Mouse (Mus musculus) testis, adult 2 months (tissue): Measurements from ENCODE around the gene Nsdhl.

Experiments used
- CTCF ChIP-seq: fragments of 200-500 bp; IDR thresholded peaks from 2 replicates; pipeline ENCODE4 v1.5.1; 2012; ENCODE audit warnings: low read depth, mild to moderate bottlenecking, inconsistent platforms, low read length, moderate library complexity; ENCODE audit not compliant: control insufficient read depth, insufficient read depth, insufficient replicate concordance
- POLR2A ChIP-seq: fragments of 200-500 bp; IDR thresholded peaks from 2 replicates; pipeline ENCODE4 v1.6.1; 2012; ENCODE audit warnings: low read depth, mild to moderate bottlenecking, inconsistent platforms, low read length, moderate library complexity; ENCODE audit not compliant: control insufficient read depth

GRCm38 (mm10) chrX:72895388-72896054 lies 22.8 kb upstream of the Nsdhl start:
- no peak for TF ChIP-seq POLR2A
- no peak for TF ChIP-seq CTCF
